Mouse (Mus musculus): ENCODE measurements around the gene H2al1a. TPM values are rescaled to one million over a fixed set of nuclear protein-coding genes. Genes with fewer than 3 reads are reported as not detected.
"Not testable (repeated sequence)": the region's sequence is repeated elsewhere in the genome, so short reads cannot be mapped to it uniquely, and the experiment has no call there.

The H2al1a gene
- polyA plus RNA-seq, 1 experiment from 2014 or later: not detected

GRCm38 (mm10) chrX:11288306-11288882 is 10.7 kb upstream of the H2al1a start:
- Histone ChIP-seq H3K9me3 (replicated peaks) (no peaks in the 10 kb centered on the region), H3K36me3 (no peaks in the 10 kb centered on the region), H3K4me1 (replicated peaks) (peaks cover 6% of the 10 kb centered on the region; the same call in 1 of the 2 replicates), H3K9ac (no peak overlapping the region), H3K4me2 (peak overlapping the region; percentile 19; the same call in 1 of the 2 replicates), H3K4me3 (no peak overlapping the region), H3K27me3 (replicated peaks) (peaks cover 19% of the 10 kb centered on the region; the same call in 1 of the 2 replicates), H3K27ac (ENCODE audit: poor library complexity, severe bottlenecking) (no peak overlapping the region)
- WGBS: 44% methylated on average over 14 of the region's 14 CpGs
- ATAC-seq (ENCODE audit: insufficient number of reproducible peaks, low FRiP score): no peak

DNA sequence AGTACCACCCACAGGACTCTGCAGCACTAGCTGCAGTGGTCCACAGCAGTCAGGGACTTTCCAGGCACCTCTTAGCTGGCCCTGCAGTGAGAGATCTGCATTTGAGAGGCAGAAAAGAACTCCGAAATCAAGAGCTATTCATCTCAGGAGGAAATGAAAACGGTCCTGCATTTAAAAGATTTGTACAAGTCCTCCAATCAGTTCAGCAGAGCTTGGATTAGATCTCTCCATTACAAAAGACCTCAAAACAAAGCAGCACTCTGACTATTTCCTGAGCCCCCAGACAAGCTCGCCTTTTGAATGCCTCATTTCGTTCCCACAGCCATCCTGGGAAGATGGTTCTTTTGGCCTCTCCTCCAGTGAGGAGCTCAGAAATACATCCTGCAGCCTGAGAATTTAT is 9.8 kb upstream of the H2al1a start:
- Histone ChIP-seq H3K27me3 (replicated peaks) (peaks cover 19% of the 10 kb centered on the region; the same call in 1 of the 2 replicates), H3K4me3 (no peak overlapping the region), H3K4me2 (no peak overlapping the region), H3K9me3 (replicated peaks) (no peaks in the 10 kb centered on the region), H3K4me1 (replicated peaks) (peaks cover 6% of the 10 kb centered on the region; the same call in 1 of the 2 replicates), H3K27ac (ENCODE audit: poor library complexity, severe bottlenecking) (no peak overlapping the region), H3K36me3 (no peaks in the 10 kb centered on the region), H3K9ac (no peak overlapping the region)
- 65% methylated on average over 4 of the region's 4 CpGs for WGBS
- ATAC-seq (ENCODE audit: insufficient number of reproducible peaks, low FRiP score): no peak

DNA sequence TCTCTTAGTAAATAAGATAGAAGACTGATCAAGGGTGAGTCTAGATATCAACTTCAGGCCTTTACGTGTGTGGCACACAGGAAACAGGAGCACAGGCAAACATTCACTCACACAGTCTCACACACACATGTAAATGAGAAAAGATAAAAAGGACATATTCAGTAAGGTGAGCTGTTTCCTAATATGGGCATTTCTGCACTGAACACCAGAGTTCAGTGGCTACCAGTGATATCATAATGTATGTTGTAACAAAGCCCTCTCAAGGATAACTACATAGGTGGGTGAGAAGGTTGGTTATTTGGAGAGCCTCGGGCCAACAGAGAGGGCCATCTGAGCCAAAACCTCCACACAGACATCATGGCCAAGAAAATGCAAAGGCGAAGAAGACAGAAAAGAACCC is 3.1 kb downstream of the H2al1a start, which contains the start of gene H2al1b:
Gene H2al1b, plus strand, starts transcription at position 301 of the 400 bp plus-strand sequence.
- H3K27ac ChIP-seq (ENCODE audit: poor library complexity, severe bottlenecking); H3K9ac ChIP-seq; H3K4me1 ChIP-seq (replicated peaks); H3K4me2 ChIP-seq; H3K27me3 ChIP-seq (replicated peaks); H3K4me3 ChIP-seq; H3K9me3 ChIP-seq (replicated peaks); H3K36me3 ChIP-seq; ATAC-seq (ENCODE audit: insufficient number of reproducible peaks, low FRiP score): not testable (repeated sequence)
- WGBS: 75% methylated on average over 1 of the region's 3 CpGs

- 58% methylated on average over 1 of the region's 6 CpGs for whole genome bisulfite sequencing
- not testable (repeated sequence) for H3K36me3 ChIP-seq; ATAC-seq (ENCODE audit: insufficient number of reproducible peaks, low FRiP score); H3K27ac ChIP-seq (ENCODE audit: poor library complexity, severe bottlenecking); H3K4me1 ChIP-seq (replicated peaks); H3K27me3 ChIP-seq (replicated peaks); H3K4me2 ChIP-seq; H3K9ac ChIP-seq; H3K9me3 ChIP-seq (replicated peaks); H3K4me3 ChIP-seq
Observed at GRCm38 (mm10) chrX:11305355-11305754, 6.3 kb downstream of the H2al1a start, which contains the start of gene H2al1c. Gene H2al1c (plus strand): TSS chrX:11305655.

DNA sequence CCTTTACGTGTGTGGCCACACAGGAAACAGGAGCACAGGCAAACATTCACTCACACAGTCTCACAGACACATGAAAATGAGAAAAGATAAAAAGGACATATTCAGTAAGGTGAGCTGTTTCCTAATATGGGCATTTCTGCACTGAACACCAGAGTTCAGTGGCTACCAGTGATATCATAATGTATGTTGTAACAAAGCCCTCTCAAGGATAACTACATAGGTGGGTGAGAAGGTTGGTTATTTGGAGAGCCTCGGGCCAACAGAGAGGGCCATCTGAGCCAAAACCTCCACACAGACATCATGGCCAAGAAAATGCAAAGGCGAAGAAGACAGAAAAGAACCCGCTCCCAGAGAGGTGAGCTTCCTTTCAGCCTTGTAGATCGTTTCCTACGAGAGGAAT is 9.5 kb downstream of the H2al1a start, which contains the start of gene H2al1d:
Gene H2al1d, plus strand, starts transcription at position 301 of the 400 bp plus-strand sequence.
- H3K27me3 ChIP-seq (replicated peaks); H3K4me1 ChIP-seq (replicated peaks); H3K27ac ChIP-seq (ENCODE audit: poor library complexity, severe bottlenecking); ATAC-seq (ENCODE audit: insufficient number of reproducible peaks, low FRiP score); H3K4me2 ChIP-seq; H3K4me3 ChIP-seq; H3K36me3 ChIP-seq; H3K9me3 ChIP-seq (replicated peaks); H3K9ac ChIP-seq: not testable (repeated sequence)
- no CpG with 5 or more reads among the region's 6 CpGs for WGBS

GRCm38 (mm10) chrX:11311634-11312033 is 12.6 kb downstream of the H2al1a start, which contains the start of gene H2al1e:
Gene H2al1e (plus strand): TSS chrX:11311934.
- not testable (repeated sequence) for ATAC-seq (ENCODE audit: insufficient number of reproducible peaks, low FRiP score); H3K4me2 ChIP-seq; H3K27ac ChIP-seq (ENCODE audit: poor library complexity, severe bottlenecking); H3K4me3 ChIP-seq; H3K36me3 ChIP-seq; H3K9me3 ChIP-seq (replicated peaks); H3K27me3 ChIP-seq (replicated peaks); H3K9ac ChIP-seq; H3K4me1 ChIP-seq (replicated peaks)
- WGBS: no CpG with 5 or more reads among the region's 3 CpGs

DNA sequence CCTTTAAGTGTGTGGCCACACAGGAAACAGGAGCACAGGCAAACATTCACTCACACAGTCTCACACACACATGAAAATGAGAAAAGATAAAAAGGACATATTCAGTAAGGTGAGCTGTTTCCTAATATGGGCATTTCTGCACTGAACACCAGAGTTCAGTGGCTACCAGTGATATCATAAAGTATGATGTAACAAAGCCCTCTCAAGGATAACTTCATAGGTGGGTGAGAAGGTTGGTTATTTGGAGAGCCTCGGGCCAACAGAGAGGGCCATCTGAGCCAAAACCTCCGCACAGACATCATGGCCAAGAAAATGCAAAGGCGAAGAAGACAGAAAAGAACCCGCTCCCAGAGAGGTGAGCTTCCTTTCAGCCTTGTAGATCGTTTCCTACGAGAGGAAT is 15.8 kb downstream of the H2al1a start, which contains the start of gene H2al1f:
Gene H2al1f, plus strand, starts transcription at position 301 of the 400 bp plus-strand sequence.
- not testable (repeated sequence) for H3K9ac ChIP-seq; H3K9me3 ChIP-seq (replicated peaks); H3K27ac ChIP-seq (ENCODE audit: poor library complexity, severe bottlenecking); H3K27me3 ChIP-seq (replicated peaks); H3K4me2 ChIP-seq; H3K4me3 ChIP-seq; ATAC-seq (ENCODE audit: insufficient number of reproducible peaks, low FRiP score); H3K36me3 ChIP-seq; H3K4me1 ChIP-seq (replicated peaks)
- WGBS: no CpG with 5 or more reads among the region's 6 CpGs

- not testable (repeated sequence) for H3K27ac ChIP-seq (ENCODE audit: poor library complexity, severe bottlenecking); H3K36me3 ChIP-seq; H3K9me3 ChIP-seq (replicated peaks); H3K4me2 ChIP-seq; H3K4me1 ChIP-seq (replicated peaks); ATAC-seq (ENCODE audit: insufficient number of reproducible peaks, low FRiP score); H3K27me3 ChIP-seq (replicated peaks); H3K9ac ChIP-seq; H3K4me3 ChIP-seq
- no CpG with 5 or more reads among the region's 3 CpGs for WGBS
Observed at GRCm38 (mm10) chrX:11317956-11318355, 18.9 kb downstream of the H2al1a start, which contains the start of gene H2al1g. Gene H2al1g (plus strand): TSS chrX:11318256.

DNA sequence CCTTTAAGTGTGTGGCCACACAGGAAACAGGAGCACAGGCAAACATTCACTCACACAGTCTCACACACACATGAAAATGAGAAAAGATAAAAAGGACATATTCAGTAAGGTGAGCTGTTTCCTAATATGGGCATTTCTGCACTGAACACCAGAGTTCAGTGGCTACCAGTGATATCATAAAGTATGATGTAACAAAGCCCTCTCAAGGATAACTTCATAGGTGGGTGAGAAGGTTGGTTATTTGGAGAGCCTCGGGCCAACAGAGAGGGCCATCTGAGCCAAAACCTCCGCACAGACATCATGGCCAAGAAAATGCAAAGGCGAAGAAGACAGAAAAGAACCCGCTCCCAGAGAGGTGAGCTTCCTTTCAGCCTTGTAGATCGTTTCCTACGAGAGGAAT is 22.1 kb downstream of the H2al1a start, which contains the start of gene H2al1h:
Gene H2al1h, plus strand, starts transcription at position 301 of the 400 bp plus-strand sequence.
- not testable (repeated sequence) for H3K27me3 ChIP-seq (replicated peaks); ATAC-seq (ENCODE audit: insufficient number of reproducible peaks, low FRiP score); H3K4me3 ChIP-seq; H3K4me2 ChIP-seq; H3K4me1 ChIP-seq (replicated peaks); H3K9ac ChIP-seq; H3K9me3 ChIP-seq (replicated peaks); H3K27ac ChIP-seq (ENCODE audit: poor library complexity, severe bottlenecking); H3K36me3 ChIP-seq
- WGBS: no CpG with 5 or more reads among the region's 6 CpGs

DNA sequence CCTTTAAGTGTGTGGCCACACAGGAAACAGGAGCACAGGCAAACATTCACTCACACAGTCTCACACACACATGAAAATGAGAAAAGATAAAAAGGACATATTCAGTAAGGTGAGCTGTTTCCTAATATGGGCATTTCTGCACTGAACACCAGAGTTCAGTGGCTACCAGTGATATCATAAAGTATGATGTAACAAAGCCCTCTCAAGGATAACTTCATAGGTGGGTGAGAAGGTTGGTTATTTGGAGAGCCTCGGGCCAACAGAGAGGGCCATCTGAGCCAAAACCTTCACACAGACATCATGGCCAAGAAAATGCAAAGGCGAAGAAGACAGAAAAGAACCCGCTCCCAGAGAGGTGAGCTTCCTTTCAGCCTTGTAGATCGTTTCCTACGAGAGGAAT is 25.3 kb downstream of the H2al1a start, which contains the start of gene H2al1i:
Gene H2al1i, plus strand, starts transcription at position 301 of the 400 bp plus-strand sequence.
- H3K4me3 ChIP-seq; H3K9ac ChIP-seq; H3K4me2 ChIP-seq; H3K4me1 ChIP-seq (replicated peaks); H3K36me3 ChIP-seq; H3K27me3 ChIP-seq (replicated peaks); H3K27ac ChIP-seq (ENCODE audit: poor library complexity, severe bottlenecking); H3K9me3 ChIP-seq (replicated peaks); ATAC-seq (ENCODE audit: insufficient number of reproducible peaks, low FRiP score): not testable (repeated sequence)
- WGBS: 80% methylated on average over 5 of the region's 5 CpGs

DNA sequence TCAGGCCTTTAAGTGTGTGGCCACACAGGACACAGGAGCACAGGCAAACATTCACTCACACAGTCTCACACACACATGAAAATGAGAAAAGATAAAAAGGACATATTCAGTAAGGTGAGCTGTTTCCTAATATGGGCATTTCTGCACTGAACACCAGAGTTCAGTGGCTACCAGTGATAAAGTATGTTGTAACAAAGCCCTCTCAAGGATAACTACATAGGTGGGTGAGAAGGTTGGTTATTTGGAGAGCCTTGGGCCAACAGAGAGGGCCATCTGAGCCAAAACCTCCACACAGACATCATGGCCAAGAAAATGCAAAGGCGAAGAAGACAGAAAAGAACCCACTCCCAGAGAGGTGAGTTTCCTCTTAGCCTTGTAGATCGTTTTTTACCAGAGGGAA is 28.5 kb downstream of the H2al1a start, which contains the start of gene H2al1j:
Gene H2al1j, plus strand, starts transcription at position 301 of the 400 bp plus-strand sequence.
- H3K4me2 ChIP-seq; H3K27me3 ChIP-seq (replicated peaks); ATAC-seq (ENCODE audit: insufficient number of reproducible peaks, low FRiP score); H3K9ac ChIP-seq; H3K9me3 ChIP-seq (replicated peaks); H3K36me3 ChIP-seq; H3K27ac ChIP-seq (ENCODE audit: poor library complexity, severe bottlenecking); H3K4me3 ChIP-seq; H3K4me1 ChIP-seq (replicated peaks): not testable (repeated sequence)
- WGBS: 82% methylated on average over 2 of the region's 2 CpGs

Measured in heart, embryonic 12.5 days (tissue).